Mouse (Mus musculus): Measurements from ENCODE around the gene Mrgprb8.
"Not testable (repeated sequence)": the region's sequence is repeated elsewhere in the genome, so short reads cannot be mapped to it uniquely, and the experiment has no call there.

Gene Mrgprb8

DNA sequence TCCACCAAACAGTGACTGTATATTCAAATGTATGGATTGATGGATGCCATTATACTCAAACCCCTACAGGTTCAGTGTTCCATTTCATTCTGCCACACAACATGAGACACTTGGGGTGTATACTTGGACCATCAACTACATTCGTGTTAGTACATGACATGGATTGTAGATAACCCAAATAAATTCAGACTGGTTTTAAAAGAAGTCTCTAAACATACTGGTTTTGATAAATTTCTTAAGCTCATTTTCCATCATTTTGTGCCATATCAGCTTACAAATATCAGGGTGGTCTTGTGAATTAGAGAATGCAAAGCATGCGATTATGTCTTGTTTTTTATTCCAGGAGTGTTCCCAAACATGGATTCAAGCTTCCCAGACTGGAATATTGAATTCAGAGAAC lies at the start of gene Mrgprb8:
Gene Mrgprb8, plus strand, starts transcription at position 301 of the 400 bp plus-strand sequence.
- no peak for DNase-seq (ENCODE audit: low spot score)

DNA sequence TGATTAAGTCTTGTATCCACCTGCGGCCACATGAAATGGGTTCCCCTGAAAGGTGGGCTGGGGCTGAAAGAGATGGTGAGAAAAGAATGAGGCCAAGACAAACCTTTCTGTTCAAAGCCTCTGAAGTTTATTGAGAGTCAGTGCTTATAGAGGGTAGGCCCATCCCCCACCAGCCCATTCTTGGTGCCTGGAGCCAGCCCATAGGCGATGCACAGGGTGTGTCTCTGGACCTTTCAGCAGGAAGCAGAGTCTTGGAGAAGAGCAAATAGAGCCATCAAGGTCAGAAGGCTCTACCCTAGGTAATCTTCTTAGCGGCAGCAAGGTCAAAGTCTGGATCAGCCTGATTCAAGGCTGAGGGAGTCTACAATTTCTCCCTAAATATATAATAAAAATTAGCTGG lies 47.6 kb downstream of the Mrgprb8 start:
- not testable (repeated sequence) for DNase-seq (ENCODE audit: low spot score)

DNA sequence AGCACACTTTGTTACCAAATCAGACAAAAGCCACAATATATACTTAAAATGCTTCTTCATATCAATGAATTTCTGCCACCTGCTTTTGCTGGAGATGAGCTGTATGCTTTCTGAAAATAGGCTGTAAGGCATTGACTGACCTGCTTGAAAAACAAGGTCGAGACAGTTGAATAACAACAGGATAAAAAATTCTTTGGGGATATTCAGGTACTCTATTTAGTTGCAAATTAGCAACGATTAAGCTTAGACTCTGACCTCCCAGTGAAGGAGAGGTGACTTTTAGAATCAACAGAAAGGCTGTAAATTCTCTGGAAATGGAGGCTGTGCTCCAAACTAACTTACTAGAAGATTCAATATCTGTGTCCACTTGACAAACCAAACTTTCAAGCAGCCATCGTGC lies 48.3 kb downstream of the Mrgprb8 start:
- DNase-seq (ENCODE audit: low spot score), result no peak
